Mouse (Mus musculus): ENCODE measurements around the gene Mettl7a2.
"Not testable (repeated sequence)": the region's sequence is repeated elsewhere in the genome, so short reads cannot be mapped to it uniquely, and the experiment has no call there.

Gene Mettl7a2

GRCm38 (mm10) chr15:100337328-100337727 is 15.7 kb upstream of the Mettl7a2 start:
- not testable (repeated sequence) for DNase-seq (ENCODE audit: low read depth, low spot score)

GRCm38 (mm10) chr15:100337847-100338246 is 15.2 kb upstream of the Mettl7a2 start:
- DNase-seq (ENCODE audit: low read depth, low spot score) = not testable (repeated sequence)

GRCm38 (mm10) chr15:100341314-100341980 is 11.6 kb upstream of the Mettl7a2 start:
- DNase-seq (ENCODE audit: low read depth, low spot score) = not testable (repeated sequence)

- DNase-seq (ENCODE audit: low read depth, low spot score) = no peak
Observed at GRCm38 (mm10) chr15:100345484-100345883, 7.5 kb upstream of the Mettl7a2 start.

- no peak for DNase-seq (ENCODE audit: low read depth, low spot score)
Observed at GRCm38 (mm10) chr15:100346761-100347160, 6.2 kb upstream of the Mettl7a2 start.

GRCm38 (mm10) chr15:100349496-100349895 is 3.5 kb upstream of the Mettl7a2 start:
- no peak for DNase-seq (ENCODE audit: low read depth, low spot score)

GRCm38 (mm10) chr15:100351501-100352060 is 1.4 kb upstream of the Mettl7a2 start:
- DNase-seq (ENCODE audit: low read depth, low spot score) = no peak

- DNase-seq (ENCODE audit: low read depth, low spot score) = not testable (repeated sequence)
Observed at GRCm38 (mm10) chr15:100353399-100353798, 399 bp downstream of the Mettl7a2 start.

GRCm38 (mm10) chr15:100355876-100356275 is 2.9 kb downstream of the Mettl7a2 start:
- DNase-seq (ENCODE audit: low read depth, low spot score) = no peak

- no peak for DNase-seq (ENCODE audit: low read depth, low spot score)
Observed at GRCm38 (mm10) chr15:100364242-100364641, 11.2 kb downstream of the Mettl7a2 start, which contains the start of gene Higd1c. Gene Higd1c (plus strand): TSS chr15:100364542.

GRCm38 (mm10) chr15:100365967-100366366 is 13.0 kb downstream of the Mettl7a2 start:
- not testable (repeated sequence) for DNase-seq (ENCODE audit: low read depth, low spot score)

- no peak for DNase-seq (ENCODE audit: low read depth, low spot score)
Observed at GRCm38 (mm10) chr15:100367119-100367518, 14.1 kb downstream of the Mettl7a2 start.

- peak; percentile 38 for DNase-seq (ENCODE audit: low read depth, low spot score)
Observed at GRCm38 (mm10) chr15:100375066-100375465, 22.1 kb downstream of the Mettl7a2 start.

- DNase-seq (ENCODE audit: low read depth, low spot score) = not testable (repeated sequence)
Observed at GRCm38 (mm10) chr15:100377847-100378505, 25.0 kb downstream of the Mettl7a2 start.

GRCm38 (mm10) chr15:100379658-100380057 is 26.7 kb downstream of the Mettl7a2 start:
- no peak for DNase-seq (ENCODE audit: low read depth, low spot score)

GRCm38 (mm10) chr15:100380104-100380503 is 27.1 kb downstream of the Mettl7a2 start:
- no peak for DNase-seq (ENCODE audit: low read depth, low spot score)

- DNase-seq (ENCODE audit: low read depth, low spot score) = no peak
Observed at GRCm38 (mm10) chr15:100385705-100386104, 32.7 kb downstream of the Mettl7a2 start.

GRCm38 (mm10) chr15:100387544-100388223 is 34.7 kb downstream of the Mettl7a2 start:
- DNase-seq (ENCODE audit: low read depth, low spot score) = no peak

GRCm38 (mm10) chr15:100388224-100388835 is 35.3 kb downstream of the Mettl7a2 start:
- no peak for DNase-seq (ENCODE audit: low read depth, low spot score)

- no peak for DNase-seq (ENCODE audit: low read depth, low spot score)
Observed at GRCm38 (mm10) chr15:100388886-100389285, 35.9 kb downstream of the Mettl7a2 start.

- no peak for DNase-seq (ENCODE audit: low read depth, low spot score)
Observed at GRCm38 (mm10) chr15:100391066-100391465, 38.1 kb downstream of the Mettl7a2 start.

- no peak for DNase-seq (ENCODE audit: low read depth, low spot score)
Observed at GRCm38 (mm10) chr15:100391599-100391998, 38.6 kb downstream of the Mettl7a2 start.

Measured in c-Kit-negative CD71-positive TER-119-positive erythroid progenitor cells, embryonic 14.5 days (primary cell).